Mouse (Mus musculus) CH12.LX (cell line): Measurements from ENCODE around the gene Nfix. TPM values are rescaled to one million over a fixed set of nuclear protein-coding genes. Genes with fewer than 3 reads are reported as not detected.

Experiments
- DNase-seq: peaks from one replicate; pipeline ENCODE4 v3.0.0-alpha.2; 2013; ENCODE audit errors: extremely low read depth
- H3K27ac ChIP-seq: 2 replicates; pipeline ENCODE4 v1.5.1; 2012; ENCODE audit warnings: low read depth, mild to moderate bottlenecking, control low read depth, moderate library complexity; ENCODE audit not compliant: insufficient read depth
- H3K27me3 ChIP-seq: replicated peaks from 2 replicates; pipeline ENCODE3; 2012; ENCODE audit warnings: inconsistent platforms
- H3K36me3 ChIP-seq, 2 experiments: replicated peaks in 1 of 2; 2 replicates each; pipeline versions ENCODE3 to v1.6.1; 2012; ENCODE audit warnings: inconsistent platforms in 1 of 2, low read length in 1 of 2, mild to moderate bottlenecking in 1 of 2, mixed read lengths in 1 of 2, moderate library complexity in 1 of 2; ENCODE audit not compliant: control insufficient read depth in 1 of 2, insufficient read depth in 1 of 2
- H3K4me1 ChIP-seq, 2 experiments: 2 replicates each; pipeline ENCODE4 v1.6.1; 2012; ENCODE audit warnings: inconsistent platforms in 1 of 2, moderate library complexity in 1 of 2; ENCODE audit not compliant: insufficient read depth in 2 of 2, control insufficient read depth in 1 of 2
- H3K4me2 ChIP-seq: 2 replicates; pipeline ENCODE4 v1.6.1; 2012; ENCODE audit warnings: low read depth, mild to moderate bottlenecking, control low read depth; ENCODE audit not compliant: poor library complexity, insufficient read depth, severe bottlenecking
- H3K4me3 ChIP-seq, 3 experiments: fragments of 150-350 bp in 1 of 3; sonication (generic) in 1 of 3; replicated peaks in 1 of 3; 2 replicates each; pipeline versions ENCODE3 to v1.5.1; 2011 to 2012; ENCODE audit warnings: low read depth in 2 of 3, low read length in 2 of 3, mild to moderate bottlenecking in 2 of 3, moderate library complexity in 2 of 3, control low read depth in 1 of 3, improper control_type of control experiment in 1 of 3, inconsistent platforms in 1 of 3, mixed read lengths in 1 of 3; ENCODE audit not compliant: poor library complexity in 1 of 3
- H3K79me2 ChIP-seq: replicated peaks from 2 replicates; pipeline ENCODE4 v1.6.1; 2012; ENCODE audit warnings: mild to moderate bottlenecking, moderate library complexity; ENCODE audit not compliant: control insufficient read depth, poor library complexity, insufficient read depth, severe bottlenecking; ENCODE audit errors: extremely low read depth
- H3K9ac ChIP-seq: 2 replicates; pipeline ENCODE4 v1.6.1; 2012; ENCODE audit warnings: low read depth, mild to moderate bottlenecking, control low read depth, moderate library complexity; ENCODE audit not compliant: insufficient read depth
- H3K9me3 ChIP-seq: replicated peaks from 2 replicates; pipeline ENCODE3; 2012; ENCODE audit warnings: low read length, inconsistent platforms, mixed read lengths
- BHLHE40 ChIP-seq: IDR thresholded peaks from 2 replicates; pipeline ENCODE4 v1.6.1; 2011; ENCODE audit warnings: mild to moderate bottlenecking, low read depth, low read length, improper control_type of control experiment
- CHD2 ChIP-seq: IDR thresholded peaks from 2 replicates; pipeline ENCODE4 v1.6.1; 2011; ENCODE audit warnings: low read length, improper control_type of control experiment
- CTCF ChIP-seq, 2 experiments: IDR thresholded peaks in 1 of 2; conservative IDR thresholded peaks in 1 of 2; 2 replicates each; pipeline ENCODE4 v1.5.1; 2011 to 2012; ENCODE audit warnings: low read depth in 2 of 2, low read length in 2 of 2, improper control_type of control experiment in 1 of 2, inconsistent platforms in 1 of 2, mild to moderate bottlenecking in 1 of 2, moderate library complexity in 1 of 2
- E2F4 ChIP-seq: IDR thresholded peaks from 2 replicates; pipeline ENCODE4 v1.6.1; 2011; ENCODE audit warnings: low read depth, low read length, improper control_type of control experiment; ENCODE audit not compliant: insufficient replicate concordance
- GABPA ChIP-seq: IDR thresholded peaks from 2 replicates; pipeline ENCODE4 v1.6.1; 2012; ENCODE audit warnings: low read depth, low read length, improper control_type of control experiment, inconsistent platforms; ENCODE audit not compliant: insufficient replicate concordance
- JUN ChIP-seq: IDR thresholded peaks from 2 replicates; pipeline ENCODE4 v1.6.1; 2011; ENCODE audit warnings: low read depth, mild to moderate bottlenecking, low read length, improper control_type of control experiment, moderate library complexity; ENCODE audit not compliant: insufficient read depth
- JUND ChIP-seq: conservative IDR thresholded peaks from 2 replicates; pipeline ENCODE4 v1.6.1; 2011; ENCODE audit warnings: low read depth, low read length, improper control_type of control experiment
- MAFK ChIP-seq: IDR thresholded peaks from 2 replicates; pipeline ENCODE4 v1.6.1; 2011; ENCODE audit warnings: low read length, improper control_type of control experiment; ENCODE audit not compliant: insufficient replicate concordance
- MAX ChIP-seq: IDR thresholded peaks from 2 replicates; pipeline ENCODE4 v1.6.1; 2011; ENCODE audit warnings: low read length, improper control_type of control experiment
- MEF2A ChIP-seq: IDR thresholded peaks from 2 replicates; pipeline ENCODE4 v1.6.1; 2014; ENCODE audit warnings: low read depth, mild to moderate bottlenecking, inconsistent platforms, low read length, improper control_type of control experiment, borderline replicate concordance
- MXI1 ChIP-seq: IDR thresholded peaks from 2 replicates; pipeline ENCODE4 v1.6.1; 2011; ENCODE audit warnings: mild to moderate bottlenecking, low read depth, low read length, improper control_type of control experiment
- NELFE ChIP-seq: IDR thresholded peaks from 2 replicates; pipeline ENCODE4 v1.6.1; 2011; ENCODE audit warnings: low read depth, low read length, improper control_type of control experiment
- NRF1 ChIP-seq: IDR thresholded peaks from 2 replicates; pipeline ENCODE4 v1.6.1; 2014; ENCODE audit warnings: low read depth, mild to moderate bottlenecking, inconsistent platforms, low read length, improper control_type of control experiment, moderate library complexity
- POLR2A ChIP-seq: IDR thresholded peaks from 2 replicates; pipeline ENCODE4 v1.6.1; 2011; ENCODE audit warnings: low read depth, mild to moderate bottlenecking, improper control_type of control experiment, low read length
- RAD21 ChIP-seq: IDR thresholded peaks from 2 replicates; pipeline ENCODE4 v1.6.1; 2011; ENCODE audit warnings: low read depth, mild to moderate bottlenecking, low read length, improper control_type of control experiment, moderate library complexity
- RCOR1 ChIP-seq: conservative IDR thresholded peaks from 2 replicates; pipeline ENCODE4 v1.6.1; 2012; ENCODE audit warnings: low read depth, mild to moderate bottlenecking, inconsistent platforms, low read length, improper control_type of control experiment
- TCF12 ChIP-seq: IDR thresholded peaks from 2 replicates; pipeline ENCODE4 v1.6.1; 2014; ENCODE audit warnings: low read depth, mild to moderate bottlenecking, inconsistent platforms, low read length, improper control_type of control experiment
- USF2 ChIP-seq: conservative IDR thresholded peaks from 2 replicates; pipeline ENCODE4 v1.6.1; 2011; ENCODE audit warnings: low read depth, low read length, improper control_type of control experiment
- ZC3H11A ChIP-seq: IDR thresholded peaks from 2 replicates; pipeline ENCODE4 v1.6.1; 2012; ENCODE audit warnings: low read depth, mild to moderate bottlenecking, inconsistent platforms, low read length, improper control_type of control experiment
- ZMIZ1 ChIP-seq: IDR thresholded peaks from 2 replicates; pipeline ENCODE4 v1.6.1; 2012; ENCODE audit warnings: low read depth, mild to moderate bottlenecking, inconsistent platforms, low read length, improper control_type of control experiment
- ZNF384 ChIP-seq: IDR thresholded peaks from 2 replicates; pipeline ENCODE4 v1.6.1; 2012; ENCODE audit warnings: low read depth, low read length, improper control_type of control experiment, inconsistent platforms
- dilution Hi-C: fragments of 300-500 bp; cut with MboI; formaldehyde crosslinking; loops from 2 replicates; pipeline ENCODE4 v1.14.3; 2020; ENCODE audit warnings: low sequenced_read_pairs; ENCODE audit not compliant: extremely low pct_unique_long_range_greater_than_20kb, extremely low pct_ligation_motif_present
- in situ Hi-C: fragments of 300-500 bp; cut with MboI; formaldehyde crosslinking; loops from 3 replicates; pipeline ENCODE4 v1.14.3; 2019; ENCODE audit warnings: low sequenced_read_pairs, low pct_ligation_motif_present, low pct_unique_long_range_greater_than_20kb, mixed read lengths
- polyA plus RNA-seq: library from polyadenylated mRNA; unstranded; fragments of >175 nt; gene quantifications from 2 replicates; pipeline ENCODE4 v1.2.1, GENCODE M21; 2012; ENCODE audit warnings: low read depth; ENCODE audit not compliant: insufficient read length
- total RNA-seq, 2 experiments: library from RNA; depleted of rRNA; stranded (reverse); fragments of 300-350 nt in 1 of 2; fragments of >200 nt in 1 of 2; gene quantifications; 2 replicates each; pipeline ENCODE4 v1.2.3; 2012 to 2014

The Nfix gene
- total and polyA plus RNA-seq, 3 experiments = 0.09 to 10.5 (median 1.1) TPM

DNA sequence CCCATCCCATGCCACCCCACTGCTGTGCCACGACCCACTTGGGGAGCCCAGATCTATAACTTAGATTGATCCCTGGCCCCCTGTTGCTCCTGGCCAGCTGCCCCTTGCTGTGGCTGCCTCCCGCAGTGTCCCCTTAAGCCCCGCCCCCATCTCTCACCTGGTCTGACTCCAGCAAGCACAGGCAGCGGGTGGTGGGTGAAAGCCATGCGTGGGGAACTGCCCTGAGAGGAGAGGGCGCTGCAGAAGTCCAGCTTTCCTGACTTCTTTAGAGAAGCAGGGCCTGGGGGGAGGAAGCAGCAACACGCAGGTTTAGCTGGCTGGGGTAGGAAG is 76.6 kb downstream of the Nfix start:
- TF ChIP-seq MXI1 (no peak), JUND (no peak), MEF2A (no peak), E2F4 (no peak), ZMIZ1 (no peak), POLR2A (no peak), NELFE (no peak), BHLHE40 (no peak), ZNF384 (no peak), ZC3H11A (no peak), GABPA (no peak), RCOR1 (no peak), JUN (no peak), CHD2 (no peak), MAFK (no peak), TCF12 (no peak), MAX (no peak), RAD21 (no peak), NRF1 (no peak)
- Histone ChIP-seq H3K27me3 (peaks cover 44% of the 10 kb centered on the region), H3K4me1 (peaks cover 12 to 26% of the 10 kb centered on the region in 2 experiments), H3K79me2 (no peaks in the 10 kb centered on the region), H3K4me3 (no peak overlapping the region), H3K36me3 (no peaks in the 10 kb centered on the region), H3K9me3 (no peaks in the 10 kb centered on the region), H3K9ac (no peak overlapping the region), H3K27ac (no peak overlapping the region), H3K4me2 (no peak overlapping the region)
- DNase-seq = no peak
- dilution Hi-C loops = no loop called here
- in situ Hi-C loops = no loop called here

GRCm38 (mm10) chr8:84722850-84723570 is 77.1 kb downstream of the Nfix start, which contains the start of gene G430095P16Rik:
G430095P16Rik (plus strand) TSS chr8:84723007.
- Histone ChIP-seq H3K79me2 (no peaks in the 10 kb centered on the region), H3K9ac (no peak within 1 kb of the TSS), H3K9me3 (no peaks in the 10 kb centered on the region), H3K36me3 (no peaks in the 10 kb centered on the region), H3K4me2 (no peak within 1 kb of the TSS), H3K4me1 (peaks cover 12 to 21% of the 10 kb centered on the region in 2 experiments), H3K27ac (no peak within 1 kb of the TSS), H3K4me3 (no peak within 1 kb of the TSS), H3K27me3 (peaks cover 48% of the 10 kb centered on the region)
- in situ Hi-C loops (no loop called here), dilution Hi-C loops (no loop called here)
- TF ChIP-seq NRF1 (peak; percentile 55), CTCF (conservative IDR thresholded peaks at IDR 0.05 in 1 of 2, IDR thresholded peaks at IDR 0.05 in 1 of 2; ENCODE audit: low read depth in 2 of 2, low read length in 2 of 2) (0 out of 4 replicates have a peak, but pooled peaks of 1 of the 2 experiments have one; percentile 18), USF2 (no peak), BHLHE40 (no peak)
- DNase-seq = no peak
